Mouse (Mus musculus) embryonic facial prominence, embryonic 12.5 days (tissue): Measurements from ENCODE around the gene Zc3h12c. TPM values are rescaled to one million over a fixed set of nuclear protein-coding genes. Genes with fewer than 3 reads are reported as not detected.

ENCODE experiments used
- ATAC-seq: fragments of 200-750 bp; cut with Nextera tagmentation; 2 replicates; pipeline ENCODE4 v1.8.0; 2017; ENCODE audit not compliant: insufficient number of reproducible peaks, insufficient read depth, low FRiP score, low TSS enrichment
- H3K27ac ChIP-seq: fragments of 300-500 bp; sonication (generic); 2 replicates; pipeline ENCODE4 v1.5.1; 2016; ENCODE audit warnings: mild to moderate bottlenecking
- H3K27me3 ChIP-seq: fragments of 300-500 bp; sonication (generic); 2 replicates; pipeline ENCODE4 v1.6.1; 2016; ENCODE audit warnings: mild to moderate bottlenecking, moderate library complexity
- H3K36me3 ChIP-seq: fragments of 300-500 bp; sonication (generic); 2 replicates; pipeline ENCODE4 v1.6.1; 2016; ENCODE audit warnings: mild to moderate bottlenecking
- H3K4me1 ChIP-seq: fragments of 300-500 bp; sonication (generic); 2 replicates; pipeline ENCODE4 v1.6.1; 2016
- H3K4me2 ChIP-seq: fragments of 300-500 bp; sonication (generic); replicated peaks from 2 replicates; pipeline ENCODE4 v1.6.1; 2016; ENCODE audit warnings: mild to moderate bottlenecking, moderate library complexity
- H3K4me3 ChIP-seq: fragments of 300-500 bp; sonication (generic); 2 replicates; pipeline ENCODE4 v1.5.1; 2016; ENCODE audit warnings: mild to moderate bottlenecking
- H3K9ac ChIP-seq: fragments of 300-500 bp; sonication (generic); 2 replicates; pipeline ENCODE4 v1.6.1; 2016; ENCODE audit warnings: mild to moderate bottlenecking, moderate library complexity
- H3K9me3 ChIP-seq: fragments of 300-500 bp; sonication (generic); 2 replicates; pipeline ENCODE4 v1.6.1; 2016; ENCODE audit warnings: mild to moderate bottlenecking, moderate library complexity
- WGBS: fragments of 180-500 bp; shearing (Covaris S2); methylation state at CpG from one replicate; pipeline ENCODE4 v1.1.7; 2016; 5-methylcytosine and 5-hydroxymethylcytosine counted together
- microRNA-seq: library from miRNA; unstranded; fragments of <30 nt; microRNA quantifications from one replicate; pipeline ENCODE4, GENCODE M21; 2017
- polyA plus RNA-seq: library from polyadenylated mRNA; unstranded; fragments of >200 nt; fragmentation: Nextera tagmentation; extraction: Ambion mirVana; gene quantifications from 2 replicates; pipeline ENCODE4 v1.2.1, GENCODE M21; 2016

Gene Zc3h12c
- polyA plus RNA-seq, 1 experiment from 2014 or later = 3.9 TPM

DNA sequence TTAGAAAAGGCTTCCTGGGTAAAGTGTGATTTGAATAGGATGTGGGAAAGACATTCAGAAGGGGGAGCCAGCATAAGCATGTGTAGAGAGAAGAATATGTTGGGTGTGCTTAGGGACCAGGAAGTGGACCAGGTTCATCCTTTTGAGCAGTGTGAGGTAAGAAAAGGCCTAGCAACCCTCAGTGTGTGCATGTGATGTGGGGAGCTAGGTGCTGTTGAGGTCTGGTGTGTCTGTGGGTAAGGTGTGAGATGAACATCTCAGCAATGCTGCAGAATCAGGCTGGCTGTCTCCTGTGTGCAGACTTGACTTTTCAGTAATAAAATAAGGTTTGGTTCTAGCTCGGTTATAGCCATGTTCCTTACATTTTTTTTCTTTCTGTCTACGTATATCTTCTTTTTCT is 98.3 kb downstream of the Zc3h12c start:
- H3K9ac ChIP-seq = no peak overlapping the region
- no peak overlapping the region for H3K27ac ChIP-seq
- no peak overlapping the region for H3K4me3 ChIP-seq
- ATAC-seq = no peak
- H3K4me2 ChIP-seq = no peak overlapping the region
- no peaks in the 10 kb centered on the region for H3K27me3 ChIP-seq
- H3K4me1 ChIP-seq = no peaks in the 10 kb centered on the region
- peaks cover 74% of the 10 kb centered on the region for H3K36me3 ChIP-seq
- H3K9me3 ChIP-seq = no peaks in the 10 kb centered on the region
- 87% methylated on average over 2 of the region's 2 CpGs for WGBS

Small RNA genes within 50 kb of the gene (microRNA-seq; reads per million reads assigned to microRNA genes)
- not detected for gene Gm27686
- gene Mir6244 = not detected

Other genes starting within 250 kb of the Zc3h12c start
- 66.1 and 67.8 TPM in 2 replicates for gene Fdx1, start 205.0 kb downstream of the Zc3h12c start, polyA plus RNA-seq
- 141 and 147 TPM in 2 replicates for gene Rdx, start 121.4 kb downstream of the Zc3h12c start, polyA plus RNA-seq